Mouse (Mus musculus): ENCODE data around the gene Elf2. TPM values are rescaled to one million over a fixed set of nuclear protein-coding genes. Genes with fewer than 3 reads are reported as not detected.
"Not testable (repeated sequence)": the region's sequence is repeated elsewhere in the genome, so short reads cannot be mapped to it uniquely, and the experiment has no call there.

Elf2 gene
- polyA plus RNA-seq, 1 experiment from 2014 or later: 62.9 TPM

DNA sequence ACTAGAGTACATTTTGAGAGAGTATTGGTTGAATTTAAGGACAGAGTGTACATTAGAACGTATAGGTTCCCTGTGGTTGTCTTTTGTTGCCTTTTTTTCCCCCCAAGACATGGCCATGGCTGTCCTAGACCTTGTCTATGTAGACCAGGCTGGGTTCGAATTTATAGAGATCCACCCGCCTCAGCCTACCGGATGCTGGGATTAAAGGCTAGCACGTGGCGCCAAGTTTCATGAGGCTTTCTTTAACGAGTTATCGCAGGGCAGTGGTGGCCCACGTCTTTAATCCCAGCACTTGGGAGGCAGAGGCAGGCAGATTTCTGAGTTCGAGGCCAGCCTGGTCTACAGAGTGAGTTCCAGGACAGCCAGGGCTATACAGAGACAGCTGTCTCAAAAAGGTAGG lies 114.5 kb downstream of the Elf2 start:
- no peak overlapping the region; the same call in 1 of the 2 replicates for H3K4me3 ChIP-seq (ENCODE audit: low read length)
- H3K9ac ChIP-seq (replicated peaks; ENCODE audit: low read length): no peak overlapping the region
- no peaks in the 10 kb centered on the region for H3K27me3 ChIP-seq (ENCODE audit: insufficient read depth, low read length)
- no peak for ATAC-seq (ENCODE audit: low FRiP score, low TSS enrichment)
- H3K36me3 ChIP-seq (ENCODE audit: insufficient read depth, low read length): no peaks in the 10 kb centered on the region
- no peaks in the 10 kb centered on the region for H3K9me3 ChIP-seq (ENCODE audit: low read length)
- peaks cover 33% of the 10 kb centered on the region for H3K4me1 ChIP-seq (ENCODE audit: insufficient read depth, low read length)
- H3K4me2 ChIP-seq (replicated peaks; ENCODE audit: low read depth, low read length): peak overlapping the region; percentile 83
- whole genome bisulfite sequencing: 96% methylated on average over 10 of the region's 10 CpGs
- no peak overlapping the region for H3K27ac ChIP-seq (ENCODE audit: low read length)

DNA sequence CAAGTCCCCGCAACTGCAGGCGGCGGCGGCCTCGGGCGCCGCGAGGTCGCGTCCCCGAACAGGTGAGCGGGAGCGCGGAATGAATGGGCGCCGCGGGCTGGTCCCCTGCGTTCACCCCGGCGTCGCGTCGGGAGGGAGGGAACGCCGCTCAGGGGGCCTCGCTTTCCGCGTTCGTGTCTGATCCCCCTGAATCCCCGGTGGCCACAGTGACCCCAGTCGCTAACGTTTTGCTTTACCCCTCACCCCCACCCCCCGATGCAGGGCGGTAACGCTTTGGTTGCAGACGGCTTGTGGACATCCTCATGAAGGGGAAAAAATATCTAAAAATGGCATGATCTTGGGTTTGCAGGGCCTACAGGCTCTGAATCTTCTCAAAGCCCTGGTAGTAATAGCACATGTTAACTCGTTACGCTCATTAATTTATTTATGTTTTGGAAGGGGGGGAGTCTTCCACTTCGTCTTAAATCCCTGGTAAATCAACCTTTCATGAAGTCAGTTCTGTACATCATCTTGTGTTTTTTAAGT lies 115.2 kb downstream of the Elf2 start:
- peak overlapping the region; percentile 91 for H3K9ac ChIP-seq (replicated peaks; ENCODE audit: low read length)
- WGBS: under 1% methylated on average over 39 of the region's 39 CpGs
- H3K27me3 ChIP-seq (ENCODE audit: insufficient read depth, low read length): no peaks in the 10 kb centered on the region
- peaks cover 33% of the 10 kb centered on the region for H3K4me1 ChIP-seq (ENCODE audit: insufficient read depth, low read length)
- ATAC-seq (ENCODE audit: low FRiP score, low TSS enrichment): no peak
- no peaks in the 10 kb centered on the region for H3K9me3 ChIP-seq (ENCODE audit: low read length)
- H3K36me3 ChIP-seq (ENCODE audit: insufficient read depth, low read length): no peaks in the 10 kb centered on the region
- peak overlapping the region; percentile 83 for H3K4me2 ChIP-seq (replicated peaks; ENCODE audit: low read depth, low read length)
- H3K4me3 ChIP-seq (ENCODE audit: low read length): peak overlapping the region; percentile 86
- H3K27ac ChIP-seq (ENCODE audit: low read length): peak overlapping the region; percentile 96

DNA sequence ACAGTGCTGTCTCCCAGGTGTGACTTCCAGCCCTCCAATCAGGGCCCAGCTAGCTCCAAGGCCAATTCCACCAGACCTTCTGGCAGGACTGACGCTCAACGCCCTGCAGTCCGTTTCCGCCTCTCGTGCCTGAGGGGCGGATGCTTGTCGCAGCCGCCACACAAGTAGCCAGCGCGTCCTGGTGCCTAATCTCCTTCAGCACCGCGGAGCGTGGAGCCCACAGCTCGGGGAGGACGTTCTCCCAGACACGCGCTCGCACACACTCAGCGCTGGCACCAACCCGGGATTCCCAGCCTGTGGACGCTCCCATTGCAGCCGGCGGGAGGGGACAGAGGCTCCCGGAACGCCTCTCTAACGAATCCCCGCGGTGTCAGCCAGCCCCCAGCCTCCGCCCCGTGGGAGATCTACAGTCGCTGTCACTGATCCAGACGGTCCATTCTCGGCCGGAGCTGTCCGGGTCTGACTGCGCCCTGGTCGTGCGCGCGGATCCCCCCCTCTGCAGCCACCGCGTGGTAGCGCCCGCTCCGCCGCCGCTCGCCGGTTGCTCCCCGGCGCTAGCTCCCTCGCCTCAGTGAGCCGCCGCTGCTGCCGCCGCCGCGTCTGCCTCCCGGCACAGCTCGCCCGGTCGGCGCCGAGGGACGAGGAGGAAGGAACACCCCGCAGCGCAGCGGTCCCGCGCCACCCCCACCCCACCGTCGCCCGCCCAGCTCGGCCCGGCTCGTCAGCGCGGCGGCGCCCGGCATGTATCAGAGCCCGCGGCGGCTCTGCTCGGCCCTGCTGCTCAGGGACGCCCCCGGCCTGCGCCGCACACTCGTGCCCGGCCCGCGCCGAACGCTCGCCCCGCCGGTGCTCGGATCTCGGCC lies 115.9 kb downstream of the Elf2 start, which contains the start of gene Noct:
TSS of gene Noct (plus strand) at position 85 of the 863 bp plus-strand sequence.
- Histone ChIP-seq H3K4me1 (ENCODE audit: insufficient read depth, low read length) (peaks cover 33% of the 10 kb centered on the region), H3K36me3 (ENCODE audit: insufficient read depth, low read length) (no peaks in the 10 kb centered on the region), H3K9ac (replicated peaks; ENCODE audit: low read length) (peak within 1 kb of the TSS; percentile 91), H3K27ac (ENCODE audit: low read length) (peak within 1 kb of the TSS; percentile 96), H3K4me2 (replicated peaks; ENCODE audit: low read depth, low read length) (peak within 1 kb of the TSS; percentile 83), H3K9me3 (ENCODE audit: low read length) (no peaks in the 10 kb centered on the region), H3K4me3 (ENCODE audit: low read length) (peak within 1 kb of the TSS; percentile 86), H3K27me3 (ENCODE audit: insufficient read depth, low read length) (no peaks in the 10 kb centered on the region)
- peak; percentile 89 for ATAC-seq (ENCODE audit: low FRiP score, low TSS enrichment)
- under 1% methylated on average over 87 of the region's 100 CpGs for WGBS

DNA sequence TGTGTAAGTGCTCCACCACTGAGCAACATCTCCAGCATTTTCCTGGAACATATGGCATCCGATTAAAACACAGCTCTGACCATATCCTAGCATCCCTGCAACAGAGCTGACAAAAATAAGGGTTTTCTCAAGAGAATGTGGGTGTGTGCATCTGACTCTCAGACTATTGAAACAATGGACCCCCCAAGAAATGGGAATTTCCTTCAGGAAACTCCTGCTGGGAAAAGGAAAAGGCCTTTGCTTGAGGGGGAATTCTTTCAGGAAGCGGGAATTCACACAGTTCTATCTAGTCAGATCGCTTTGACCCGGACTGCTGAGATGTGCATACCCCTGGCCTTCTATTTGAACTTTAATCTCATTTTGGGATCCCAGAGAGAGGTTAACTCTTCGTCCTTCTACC lies 116.9 kb downstream of the Elf2 start:
- peak overlapping the region; percentile 86 for H3K4me3 ChIP-seq (ENCODE audit: low read length)
- peak overlapping the region; percentile 96; the same call in 1 of the 2 replicates for H3K27ac ChIP-seq (ENCODE audit: low read length)
- WGBS: 17% methylated on average over 5 of the region's 5 CpGs

DNA sequence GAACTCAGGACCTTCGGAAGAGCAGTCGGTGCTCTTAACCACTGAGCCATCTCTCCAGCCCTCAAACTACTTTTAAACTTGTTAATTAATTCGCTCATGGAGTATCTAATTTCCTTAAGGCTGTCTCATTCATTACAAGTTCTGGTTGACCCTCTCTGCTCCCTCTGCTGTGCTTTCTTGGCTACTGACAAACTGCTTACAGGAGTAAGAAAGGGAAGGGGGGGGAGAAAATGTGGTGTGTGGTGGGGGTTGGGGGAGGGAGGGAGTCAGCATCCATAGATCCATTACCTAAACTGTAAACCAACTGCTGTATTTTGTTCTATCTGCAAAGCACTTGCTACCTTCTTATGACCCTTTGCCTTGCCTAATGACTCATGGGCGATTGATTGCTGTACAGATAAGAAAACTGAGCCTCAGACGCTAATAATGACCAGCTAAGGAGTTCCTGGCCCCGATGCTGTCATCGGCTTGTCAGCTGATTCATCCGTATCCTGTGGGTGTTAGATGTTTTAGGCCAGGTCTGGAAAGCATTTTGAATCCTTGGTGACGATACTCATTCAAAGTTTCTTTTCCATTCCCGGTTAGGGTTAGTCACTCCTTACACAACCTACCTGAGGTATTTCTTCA lies 117.5 kb downstream of the Elf2 start:
- Histone ChIP-seq H3K27me3 (ENCODE audit: insufficient read depth, low read length) (no peaks in the 10 kb centered on the region), H3K4me2 (replicated peaks; ENCODE audit: low read depth, low read length) (no peak overlapping the region; the same call in 1 of the 2 replicates), H3K27ac (ENCODE audit: low read length) (peak overlapping the region; percentile 96; the same call in 1 of the 2 replicates), H3K9ac (replicated peaks; ENCODE audit: low read length) (no peak overlapping the region), H3K4me3 (ENCODE audit: low read length) (no peak overlapping the region), H3K36me3 (ENCODE audit: insufficient read depth, low read length) (no peaks in the 10 kb centered on the region), H3K4me1 (ENCODE audit: insufficient read depth, low read length) (peaks cover 33% of the 10 kb centered on the region), H3K9me3 (ENCODE audit: low read length) (no peaks in the 10 kb centered on the region)
- ATAC-seq (ENCODE audit: low FRiP score, low TSS enrichment): no peak
- WGBS: 36% methylated on average over 10 of the region's 10 CpGs

More for the DNA sequence above, 116.9 kb downstream of the Elf2 start:
- Histone ChIP-seq H3K27me3 (ENCODE audit: insufficient read depth, low read length) (no peaks in the 10 kb centered on the region), H3K9ac (replicated peaks; ENCODE audit: low read length) (no peak overlapping the region), H3K36me3 (ENCODE audit: insufficient read depth, low read length) (no peaks in the 10 kb centered on the region), H3K9me3 (ENCODE audit: low read length) (no peaks in the 10 kb centered on the region), H3K4me1 (ENCODE audit: insufficient read depth, low read length) (peaks cover 33% of the 10 kb centered on the region), H3K4me2 (replicated peaks; ENCODE audit: low read depth, low read length) (peak overlapping the region; percentile 83)
- no peak for ATAC-seq (ENCODE audit: low FRiP score, low TSS enrichment)

DNA sequence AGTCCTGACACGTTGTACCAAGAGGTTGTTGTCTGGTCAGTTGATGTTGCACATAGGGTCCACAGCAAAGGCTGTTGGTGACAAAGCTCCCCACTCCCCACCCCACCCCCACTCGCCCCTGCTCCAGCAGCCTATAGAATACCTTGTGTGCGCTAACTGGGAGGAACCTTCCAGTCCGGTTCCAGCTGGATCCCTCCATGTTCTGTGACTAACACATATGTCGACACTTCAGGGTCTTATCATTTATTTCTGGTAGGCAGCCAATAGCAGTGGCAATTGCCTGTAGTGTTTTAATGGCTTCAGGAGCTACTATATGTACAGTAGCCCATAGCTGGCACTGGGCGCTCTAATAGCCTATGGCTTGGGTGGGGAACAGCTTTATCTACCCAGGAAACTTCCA lies 118.2 kb downstream of the Elf2 start:
- no peak overlapping the region for H3K27ac ChIP-seq (ENCODE audit: low read length)
- H3K4me2 ChIP-seq (replicated peaks; ENCODE audit: low read depth, low read length): no peak overlapping the region
- H3K36me3 ChIP-seq (ENCODE audit: insufficient read depth, low read length): no peaks in the 10 kb centered on the region
- no peak overlapping the region for H3K4me3 ChIP-seq (ENCODE audit: low read length)
- H3K27me3 ChIP-seq (ENCODE audit: insufficient read depth, low read length): no peaks in the 10 kb centered on the region
- no peak overlapping the region for H3K9ac ChIP-seq (replicated peaks; ENCODE audit: low read length)
- no peak for ATAC-seq (ENCODE audit: low FRiP score, low TSS enrichment)
- no peaks in the 10 kb centered on the region for H3K9me3 ChIP-seq (ENCODE audit: low read length)
- 80% methylated on average over 6 of the region's 6 CpGs for WGBS
- peaks cover 33% of the 10 kb centered on the region for H3K4me1 ChIP-seq (ENCODE audit: insufficient read depth, low read length)

DNA sequence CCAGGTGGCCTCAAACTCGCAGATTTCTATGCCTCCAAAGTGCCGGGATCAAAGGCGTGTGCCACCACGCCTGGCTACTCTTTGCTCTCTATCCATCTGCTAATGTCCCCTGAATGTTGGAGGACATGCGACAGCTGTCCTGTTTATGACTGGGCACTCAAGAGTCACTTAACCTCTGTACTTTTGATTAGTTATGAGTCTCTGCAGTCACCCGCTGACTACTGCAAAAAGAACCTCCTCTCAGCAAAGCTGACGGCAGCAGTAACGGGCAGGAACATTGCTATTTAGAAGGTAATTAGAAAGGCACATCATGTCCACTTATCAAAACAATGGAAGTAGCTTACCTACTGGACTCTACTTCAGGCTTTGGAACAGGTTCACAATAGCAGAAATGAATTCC lies 118.6 kb downstream of the Elf2 start:
- H3K4me2 ChIP-seq (replicated peaks; ENCODE audit: low read depth, low read length): no peak overlapping the region
- no peak for ATAC-seq (ENCODE audit: low FRiP score, low TSS enrichment)
- H3K9ac ChIP-seq (replicated peaks; ENCODE audit: low read length): no peak overlapping the region
- no peaks in the 10 kb centered on the region for H3K27me3 ChIP-seq (ENCODE audit: insufficient read depth, low read length)
- H3K27ac ChIP-seq (ENCODE audit: low read length): no peak overlapping the region
- peaks cover 32% of the 10 kb centered on the region for H3K4me1 ChIP-seq (ENCODE audit: insufficient read depth, low read length)
- 42% methylated on average over 8 of the region's 8 CpGs for WGBS
- H3K9me3 ChIP-seq (ENCODE audit: low read length): no peaks in the 10 kb centered on the region
- no peak overlapping the region for H3K4me3 ChIP-seq (ENCODE audit: low read length)
- no peaks in the 10 kb centered on the region for H3K36me3 ChIP-seq (ENCODE audit: insufficient read depth, low read length)

DNA sequence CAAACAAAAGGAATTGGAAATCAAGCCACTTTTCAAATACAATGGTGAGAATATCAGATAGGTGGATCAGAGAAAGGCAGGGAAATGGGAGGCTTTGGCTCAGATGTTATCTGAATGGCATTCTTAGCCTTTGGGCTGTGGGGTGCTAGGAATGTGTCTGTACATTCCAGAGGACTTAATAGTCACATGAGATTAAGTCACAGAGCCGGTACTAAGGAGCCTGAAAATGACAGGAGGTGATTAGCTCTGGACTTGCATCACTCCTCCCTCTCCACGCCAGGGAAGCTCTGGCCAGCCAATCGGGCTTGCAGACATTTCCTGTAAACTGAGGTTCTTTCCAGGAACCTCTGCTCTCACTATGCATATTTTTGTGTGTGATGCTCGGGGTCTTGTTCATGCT lies 119.6 kb downstream of the Elf2 start:
- Histone ChIP-seq H3K27me3 (ENCODE audit: insufficient read depth, low read length) (no peaks in the 10 kb centered on the region), H3K9ac (replicated peaks; ENCODE audit: low read length) (no peak overlapping the region), H3K4me1 (ENCODE audit: insufficient read depth, low read length) (peaks cover 25% of the 10 kb centered on the region), H3K36me3 (ENCODE audit: insufficient read depth, low read length) (no peaks in the 10 kb centered on the region), H3K4me2 (replicated peaks; ENCODE audit: low read depth, low read length) (no peak overlapping the region), H3K9me3 (ENCODE audit: low read length) (no peaks in the 10 kb centered on the region), H3K27ac (ENCODE audit: low read length) (no peak overlapping the region), H3K4me3 (ENCODE audit: low read length) (no peak overlapping the region)
- ATAC-seq (ENCODE audit: low FRiP score, low TSS enrichment): no peak
- 54% methylated on average over 4 of the region's 4 CpGs for WGBS

DNA sequence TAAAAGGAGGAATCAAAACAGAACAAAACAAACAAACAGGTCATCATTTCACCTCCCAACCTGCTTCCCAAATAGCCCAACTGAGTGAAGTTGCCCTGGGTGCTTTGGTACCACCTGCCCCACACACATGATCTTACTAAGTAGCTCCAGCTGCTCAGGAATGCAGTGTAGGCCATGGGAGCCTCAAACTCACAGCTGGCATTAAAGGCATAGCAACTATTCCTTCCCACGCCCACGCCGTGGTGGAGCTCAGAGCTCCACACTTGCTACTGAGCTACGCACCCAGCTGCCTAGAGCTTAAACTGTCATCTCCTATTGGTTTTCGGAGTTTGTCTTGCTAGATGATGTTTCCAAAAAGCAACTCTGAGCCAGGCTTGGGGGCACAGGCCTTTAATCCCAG lies 121.2 kb downstream of the Elf2 start:
- no peak overlapping the region for H3K4me3 ChIP-seq (ENCODE audit: low read length)
- no peak overlapping the region for H3K27ac ChIP-seq (ENCODE audit: low read length)
- H3K9ac ChIP-seq (replicated peaks; ENCODE audit: low read length): no peak overlapping the region
- H3K27me3 ChIP-seq (ENCODE audit: insufficient read depth, low read length): no peaks in the 10 kb centered on the region
- ATAC-seq (ENCODE audit: low FRiP score, low TSS enrichment): no peak
- 95% methylated on average over 5 of the region's 5 CpGs for WGBS
- H3K4me2 ChIP-seq (replicated peaks; ENCODE audit: low read depth, low read length): no peak overlapping the region
- peaks cover 20% of the 10 kb centered on the region for H3K4me1 ChIP-seq (ENCODE audit: insufficient read depth, low read length)
- H3K36me3 ChIP-seq (ENCODE audit: insufficient read depth, low read length): no peaks in the 10 kb centered on the region
- no peaks in the 10 kb centered on the region for H3K9me3 ChIP-seq (ENCODE audit: low read length)

DNA sequence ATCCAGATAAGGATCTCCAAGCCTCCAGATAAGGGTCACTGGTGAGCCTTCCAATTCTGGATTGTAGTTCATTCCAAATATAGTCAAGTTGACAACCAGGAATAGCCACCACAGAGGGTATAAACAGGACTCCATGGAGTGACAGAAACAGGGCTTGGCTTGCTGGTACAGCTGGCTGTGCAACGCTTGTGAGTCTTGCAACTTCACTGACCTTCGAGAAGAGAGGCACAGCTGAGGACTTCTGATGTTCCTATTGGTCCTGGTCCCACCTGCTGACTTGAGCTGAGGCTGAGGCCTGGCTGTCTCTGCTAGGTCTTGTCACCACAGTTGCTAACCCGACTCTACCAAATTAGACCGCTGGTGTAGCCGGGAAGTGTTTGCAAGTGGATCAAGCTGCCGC lies 122.1 kb downstream of the Elf2 start:
- H3K9ac ChIP-seq (replicated peaks; ENCODE audit: low read length); H3K4me3 ChIP-seq (ENCODE audit: low read length); H3K27ac ChIP-seq (ENCODE audit: low read length); H3K4me2 ChIP-seq (replicated peaks; ENCODE audit: low read depth, low read length); H3K27me3 ChIP-seq (ENCODE audit: insufficient read depth, low read length); H3K9me3 ChIP-seq (ENCODE audit: low read length); H3K36me3 ChIP-seq (ENCODE audit: insufficient read depth, low read length); ATAC-seq (ENCODE audit: low FRiP score, low TSS enrichment): not testable (repeated sequence)
- WGBS: 92% methylated on average over 6 of the region's 6 CpGs
- peaks cover 14% of the 10 kb centered on the region for H3K4me1 ChIP-seq (ENCODE audit: insufficient read depth, low read length)

Data from kidney, embryonic 16.5 days (tissue).